Mouse (Mus musculus) limb, embryonic 10.5 days (tissue): ENCODE data around the gene Usp37. TPM values are rescaled to one million over a fixed set of nuclear protein-coding genes. Genes with fewer than 3 reads are reported as not detected.
A peak's percentile ranks its signal among the peaks of the same experiment; 100 is the strongest.
"Not testable (repeated sequence)": the region's sequence is repeated elsewhere in the genome, so short reads cannot be mapped to it uniquely, and the experiment has no call there.

Experiments used
- DNase-seq: peaks from one replicate; pipeline ENCODE4 v3.0.0-alpha.2; 2017; ENCODE audit warnings: low spot score
- H3K27ac ChIP-seq: fragments of 300-500 bp; sonication (generic); 2 replicates; pipeline ENCODE4 v1.5.1; 2016; ENCODE audit warnings: mild to moderate bottlenecking
- H3K27me3 ChIP-seq: fragments of 300-500 bp; sonication (generic); 2 replicates; pipeline ENCODE4 v1.6.1; 2016; ENCODE audit warnings: low read depth, mild to moderate bottlenecking; ENCODE audit not compliant: poor library complexity, severe bottlenecking
- H3K36me3 ChIP-seq: fragments of 300-500 bp; sonication (generic); 2 replicates; pipeline ENCODE4 v1.6.1; 2016; ENCODE audit warnings: mild to moderate bottlenecking, moderate library complexity
- H3K4me1 ChIP-seq: fragments of 300-500 bp; sonication (generic); 2 replicates; pipeline ENCODE4 v1.6.1; 2016
- H3K4me3 ChIP-seq: fragments of 300-500 bp; sonication (generic); 2 replicates; pipeline ENCODE4 v1.5.1; 2016; ENCODE audit warnings: mild to moderate bottlenecking, moderate library complexity
- H3K9me3 ChIP-seq: fragments of 300-500 bp; sonication (generic); replicated peaks from 2 replicates; pipeline ENCODE4 v1.6.1; 2016; ENCODE audit warnings: mild to moderate bottlenecking
- WGBS: fragments of 180-500 bp; shearing (Covaris S2); methylation state at CpG from one replicate; pipeline ENCODE4 v1.1.7; 2016; 5-methylcytosine and 5-hydroxymethylcytosine counted together
- polyA plus RNA-seq: library from polyadenylated mRNA; unstranded; fragments of >200 nt; fragmentation: Nextera tagmentation; extraction: Ambion mirVana; gene quantifications from 2 replicates; pipeline ENCODE4 v1.2.1, GENCODE M21; 2016

Usp37 gene
- polyA plus RNA-seq, 1 experiment from 2014 or later, result 50.3 TPM

DNA sequence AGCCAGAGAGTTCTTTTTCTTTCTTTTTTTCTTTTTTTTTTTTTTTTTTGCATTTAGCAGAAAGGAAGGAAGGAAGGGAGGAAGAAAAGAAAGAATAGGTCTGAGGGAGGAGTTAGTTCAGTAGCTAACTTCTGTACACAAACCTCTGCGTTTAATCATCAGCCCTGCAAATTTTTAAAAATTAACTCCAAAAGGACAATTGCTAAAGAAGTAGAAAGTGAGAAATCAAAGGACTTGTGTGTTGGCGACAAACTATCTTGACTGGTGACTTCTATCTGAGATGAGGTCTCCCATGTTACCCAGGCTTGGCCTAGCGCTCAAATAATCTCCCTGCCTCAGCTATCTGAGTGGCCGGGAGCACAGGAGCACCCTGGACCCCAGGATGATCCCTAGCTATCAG is 139.9 kb downstream of the Usp37 start:
- Histone ChIP-seq H3K4me1 (peaks cover 20% of the 10 kb centered on the region), H3K4me3 (no peak overlapping the region), H3K27me3 (no peaks in the 10 kb centered on the region), H3K9me3 (no peaks in the 10 kb centered on the region), H3K27ac (no peak overlapping the region), H3K36me3 (no peaks in the 10 kb centered on the region)
- DNase-seq, result no peak
- 92% methylated on average over 4 of the region's 4 CpGs for WGBS

- DNase-seq, result no peak
- no peak overlapping the region for H3K27ac ChIP-seq
- H3K36me3 ChIP-seq, result no peaks in the 10 kb centered on the region
- 56% methylated on average over 16 of the region's 16 CpGs for WGBS
- H3K4me3 ChIP-seq, result no peak overlapping the region
- H3K9me3 ChIP-seq, result no peaks in the 10 kb centered on the region
- peaks cover 22% of the 10 kb centered on the region for H3K4me1 ChIP-seq
- H3K27me3 ChIP-seq, result no peaks in the 10 kb centered on the region
Observed at GRCm38 (mm10) chr1:74401015-74401702, 142.9 kb downstream of the Usp37 start.

GRCm38 (mm10) chr1:74400531-74400930 is 143.6 kb downstream of the Usp37 start:
- Histone ChIP-seq H3K27me3 (no peaks in the 10 kb centered on the region), H3K9me3 (no peaks in the 10 kb centered on the region), H3K27ac (no peak overlapping the region), H3K4me3 (no peak overlapping the region), H3K36me3 (peaks cover 4% of the 10 kb centered on the region), H3K4me1 (peaks cover 22% of the 10 kb centered on the region)
- 88% methylated on average over 3 of the region's 3 CpGs for WGBS
- no peak for DNase-seq

- Histone ChIP-seq H3K9me3 (no peaks in the 10 kb centered on the region), H3K4me1 (peaks cover 32% of the 10 kb centered on the region), H3K4me3 (peak overlapping the region; percentile 56), H3K27ac (peak overlapping the region; percentile 91), H3K36me3 (peaks cover 29% of the 10 kb centered on the region), H3K27me3 (no peaks in the 10 kb centered on the region)
- DNase-seq, result peak; percentile 76
- WGBS, result 5% methylated on average over 11 of the region's 11 CpGs
Observed at GRCm38 (mm10) chr1:74397919-74398451, 146.1 kb downstream of the Usp37 start.

DNA sequence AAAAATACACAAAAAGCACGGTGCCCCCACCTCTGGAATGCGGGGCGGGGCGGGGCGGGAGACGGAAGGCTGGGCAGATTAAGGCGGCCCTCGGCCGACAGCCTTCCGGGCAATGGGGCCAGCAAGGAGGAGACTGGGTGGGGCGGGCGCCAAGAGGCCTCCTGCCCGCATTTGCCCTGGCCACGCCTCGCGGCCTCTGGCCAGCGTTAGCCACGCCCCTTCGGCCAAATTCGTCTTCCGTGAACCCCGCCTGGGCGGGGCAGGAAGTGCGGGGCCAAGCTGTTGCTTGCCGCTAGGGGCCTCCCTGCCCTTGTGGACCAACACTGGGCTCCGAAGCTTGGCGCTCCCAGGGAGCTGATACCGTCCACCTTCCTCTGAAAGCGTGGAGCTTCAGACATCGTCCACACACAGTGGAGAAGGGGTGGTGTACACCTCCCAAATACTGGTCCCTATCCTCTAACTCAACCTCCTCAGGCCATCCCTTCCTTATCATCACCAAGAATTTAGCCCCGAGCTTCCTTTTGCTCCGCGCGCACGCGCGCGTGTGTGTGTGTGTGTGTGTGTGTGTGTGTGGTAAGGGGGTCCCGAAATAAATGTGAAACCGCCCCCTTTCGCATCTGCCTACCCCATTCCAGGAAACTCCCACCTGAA is 146.7 kb downstream of the Usp37 start:
- under 1% methylated on average over 41 of the region's 41 CpGs for WGBS
- Histone ChIP-seq H3K9me3 (no peaks in the 10 kb centered on the region), H3K36me3 (peaks cover 30% of the 10 kb centered on the region), H3K27me3 (no peaks in the 10 kb centered on the region), H3K27ac (peak overlapping the region; percentile 91), H3K4me3 (peak overlapping the region; percentile 56), H3K4me1 (peaks cover 37% of the 10 kb centered on the region)
- DNase-seq, result peak; percentile 98

GRCm38 (mm10) chr1:74396456-74397222 is 147.4 kb downstream of the Usp37 start:
- not testable (repeated sequence) for DNase-seq, H3K9me3 ChIP-seq, H3K27me3 ChIP-seq
- H3K27ac ChIP-seq, result peak overlapping the region; percentile 91
- WGBS, result 8% methylated on average over 12 of the region's 12 CpGs
- peaks cover 40% of the 10 kb centered on the region for H3K4me1 ChIP-seq
- H3K36me3 ChIP-seq, result peaks cover 30% of the 10 kb centered on the region
- peak overlapping the region; percentile 56 for H3K4me3 ChIP-seq

DNA sequence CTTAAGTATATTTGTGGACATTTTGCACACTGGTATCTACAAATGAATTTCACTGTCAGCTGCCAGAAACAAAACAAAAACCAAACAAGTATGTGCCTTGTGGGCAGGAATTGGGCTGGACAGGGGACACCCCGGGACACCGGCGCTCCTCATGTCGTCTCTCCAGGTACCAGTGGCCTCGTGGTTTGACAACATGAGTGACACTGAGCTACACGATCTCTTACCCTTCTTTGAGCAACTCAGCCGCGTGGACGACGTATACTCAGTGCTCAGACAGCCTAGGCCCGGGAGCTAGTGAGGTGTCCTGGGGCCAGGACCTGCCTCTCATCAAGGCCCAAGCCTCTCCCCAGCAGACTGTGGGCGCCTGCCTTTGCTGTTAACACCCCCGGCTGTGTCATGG is 148.8 kb downstream of the Usp37 start:
- Histone ChIP-seq H3K4me3 (no peak overlapping the region), H3K27me3 (no peaks in the 10 kb centered on the region), H3K27ac (no peak overlapping the region), H3K36me3 (peaks cover 30% of the 10 kb centered on the region), H3K4me1 (peaks cover 47% of the 10 kb centered on the region), H3K9me3 (no peaks in the 10 kb centered on the region)
- peak; percentile 29 for DNase-seq
- 91% methylated on average over 13 of the region's 13 CpGs for WGBS

DNA sequence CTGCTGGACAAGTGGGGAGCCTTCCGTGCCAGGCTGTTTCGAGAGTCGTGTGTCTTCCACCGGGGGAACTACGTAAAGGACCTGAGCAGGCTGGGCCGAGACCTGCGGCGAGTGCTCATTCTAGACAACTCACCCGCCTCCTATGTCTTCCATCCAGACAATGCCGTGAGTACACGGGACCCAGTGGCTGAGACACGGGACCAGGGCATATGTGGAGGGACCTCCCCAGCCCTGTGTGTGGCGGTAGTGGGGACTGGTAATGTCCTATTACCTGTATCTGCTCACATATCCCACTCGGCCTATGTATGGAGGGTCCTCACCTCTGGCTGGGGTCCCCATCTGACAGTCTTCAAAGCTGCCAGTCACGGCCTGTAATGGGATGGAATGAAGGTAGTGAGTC is 149.2 kb downstream of the Usp37 start:
- no peaks in the 10 kb centered on the region for H3K27me3 ChIP-seq

DNA sequence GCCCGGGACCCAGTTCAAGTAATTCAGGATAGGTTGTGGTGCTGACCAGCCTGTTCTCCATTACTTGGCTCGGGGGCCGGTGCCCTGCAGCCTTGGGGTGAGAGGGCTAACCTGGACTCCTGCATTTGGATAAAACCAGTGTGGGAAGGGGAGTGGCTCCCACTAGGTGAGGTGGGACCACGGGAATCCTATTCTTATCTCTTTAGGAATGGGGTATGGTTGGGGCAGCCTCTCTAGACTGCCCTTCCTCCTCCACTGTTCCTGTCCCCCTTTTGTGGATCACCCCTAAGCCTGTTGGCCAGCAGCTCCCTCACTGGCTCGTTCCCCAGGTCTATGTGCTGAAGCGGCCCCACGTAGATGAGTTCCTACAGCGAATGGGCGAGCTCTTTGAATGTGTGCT is 149.8 kb downstream of the Usp37 start:
- DNase-seq, result no peak
- peak overlapping the region; percentile 37; the same call in 1 of the 2 replicates for H3K27ac ChIP-seq
- no peaks in the 10 kb centered on the region for H3K9me3 ChIP-seq
- no peak overlapping the region for H3K4me3 ChIP-seq
- 92% methylated on average over 9 of the region's 9 CpGs for WGBS
- no peaks in the 10 kb centered on the region for H3K27me3 ChIP-seq
- H3K36me3 ChIP-seq, result peaks cover 30% of the 10 kb centered on the region
- H3K4me1 ChIP-seq, result peaks cover 57% of the 10 kb centered on the region

More for the DNA sequence above, 149.2 kb downstream of the Usp37 start:
- Histone ChIP-seq H3K4me1 (peaks cover 52% of the 10 kb centered on the region), H3K36me3 (peaks cover 30% of the 10 kb centered on the region), H3K4me3 (no peak overlapping the region), H3K9me3 (no peaks in the 10 kb centered on the region), H3K27ac (no peak overlapping the region)
- WGBS, result 95% methylated on average over 15 of the region's 15 CpGs
- peak; percentile 28 for DNase-seq

DNA sequence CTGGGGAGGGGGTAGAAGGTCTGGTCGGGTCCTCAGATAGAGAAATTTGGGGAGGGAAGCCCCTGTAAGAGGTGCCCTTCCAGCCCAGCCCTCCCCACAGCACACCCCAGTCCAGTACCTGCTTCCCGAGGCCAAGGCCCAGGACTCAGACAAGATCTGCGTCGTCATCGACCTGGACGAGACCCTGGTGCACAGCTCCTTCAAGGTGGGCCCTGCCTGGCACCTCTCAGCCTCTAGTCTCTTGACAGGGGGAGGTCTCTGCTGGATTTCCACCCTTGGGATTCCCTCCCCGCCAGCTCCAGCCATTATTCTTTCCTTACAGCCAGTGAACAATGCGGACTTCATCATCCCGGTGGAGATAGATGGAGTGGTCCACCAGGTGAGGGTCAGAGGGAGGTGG is 150.4 kb downstream of the Usp37 start:
- H3K9me3 ChIP-seq, result no peaks in the 10 kb centered on the region
- peak overlapping the region; percentile 96; the same call in 1 of the 2 replicates for H3K4me3 ChIP-seq
- peaks cover 30% of the 10 kb centered on the region for H3K36me3 ChIP-seq
- H3K27me3 ChIP-seq, result no peaks in the 10 kb centered on the region
- peaks cover 59% of the 10 kb centered on the region for H3K4me1 ChIP-seq
- DNase-seq, result no peak
- 92% methylated on average over 9 of the region's 9 CpGs for WGBS
- 0 out of 2 replicates have a peak overlapping the region, but pooled peaks have one; percentile 37 for H3K27ac ChIP-seq

GRCm38 (mm10) chr1:74393010-74393409 is 151.1 kb downstream of the Usp37 start:
- H3K9me3 ChIP-seq, result no peaks in the 10 kb centered on the region
- 62% methylated on average over 7 of the region's 7 CpGs for WGBS
- peak overlapping the region; percentile 96 for H3K4me3 ChIP-seq
- no peaks in the 10 kb centered on the region for H3K27me3 ChIP-seq
- H3K27ac ChIP-seq, result peak overlapping the region; percentile 99
- H3K36me3 ChIP-seq, result peaks cover 30% of the 10 kb centered on the region
- peak; percentile 33 for DNase-seq
- peaks cover 58% of the 10 kb centered on the region for H3K4me1 ChIP-seq

- H3K4me1 ChIP-seq, result peaks cover 56% of the 10 kb centered on the region
- peak overlapping the region; percentile 99 for H3K27ac ChIP-seq
- no peaks in the 10 kb centered on the region for H3K9me3 ChIP-seq
- 4% methylated on average over 16 of the region's 16 CpGs for WGBS
- H3K4me3 ChIP-seq, result peak overlapping the region; percentile 96
- H3K36me3 ChIP-seq, result peaks cover 30% of the 10 kb centered on the region
- H3K27me3 ChIP-seq, result no peaks in the 10 kb centered on the region
- DNase-seq, result no peak
Observed at GRCm38 (mm10) chr1:74392446-74392994, 151.6 kb downstream of the Usp37 start.
